In genomic region chr11:64220888-64221287, GRCm38 (mm10) we compare ENCODE assay signal across 18 mouse cellular contexts.
A peak's percentile ranks its signal among the peaks of the same experiment; 100 is the strongest.
DNase-seq lines count a peak whose midpoint lies in the region; ATAC-seq and TF ChIP-seq lines count a peak whose summit lies in the region.
"Had no signal": no experiment of that assay in that cellular context is flagged by ENCODE, and none has a peak within 500 bp of the region (broad histone marks: within the 10 kb centered on the region; RNA-seq: fewer than 3 reads in every experiment).

No protein-coding gene starts in this region.

- no peaks in the 10 kb centered on the region for H3K36me3 ChIP-seq in intestine, postnatal 0 days (ENCODE audit: control insufficient read depth, insufficient read depth)
- H3K36me3 ChIP-seq in intestine, embryonic 16.5 days (ENCODE audit: control insufficient read depth, insufficient read depth, low read length), result no peaks in the 10 kb centered on the region
- H3K36me3 ChIP-seq in midbrain, postnatal 0 days (ENCODE audit: insufficient read depth, low read length), result no peaks in the 10 kb centered on the region
- no peaks in the 10 kb centered on the region for H3K36me3 ChIP-seq in midbrain, embryonic 11.5 days (ENCODE audit: control insufficient read depth, insufficient read depth, low read length)
- H3K36me3 ChIP-seq: G1E; heart, embryonic 10.5 days; limb, embryonic 15.5 days; midbrain, embryonic 13.5 days; neural tube, embryonic 12.5 days; stomach, embryonic 15.5 days had no signal

- WGBS in intestine, postnatal 0 days, result 92% methylated on average over 4 of the region's 4 CpGs
- WGBS in intestine, embryonic 16.5 days, result 94% methylated on average over 4 of the region's 4 CpGs
- 95% methylated on average over 4 of the region's 4 CpGs for WGBS in midbrain, postnatal 0 days
- WGBS in midbrain, embryonic 11.5 days, result 89% methylated on average over 4 of the region's 4 CpGs

- no peaks in the 10 kb centered on the region for H3K9me3 ChIP-seq in intestine, postnatal 0 days (ENCODE audit: control insufficient read depth)
- H3K9me3 ChIP-seq in intestine, embryonic 16.5 days (ENCODE audit: control insufficient read depth, low read length), result no peaks in the 10 kb centered on the region
- no peaks in the 10 kb centered on the region for H3K9me3 ChIP-seq in midbrain, postnatal 0 days (ENCODE audit: low read length)
- no peaks in the 10 kb centered on the region; the same call in 1 of the 2 replicates for H3K9me3 ChIP-seq in midbrain, embryonic 11.5 days (ENCODE audit: control insufficient read depth, low read length)
- H3K9me3 ChIP-seq: forebrain, embryonic 13.5 days; G1E; heart, embryonic 10.5 days; limb, embryonic 15.5 days; midbrain, embryonic 13.5 days; neural tube, embryonic 12.5 days; stomach, embryonic 15.5 days had no signal

- H3K4me2 ChIP-seq in intestine, postnatal 0 days (replicated peaks; ENCODE audit: low read depth), result no peak overlapping the region
- H3K4me2 ChIP-seq in intestine, embryonic 16.5 days (ENCODE audit: low read depth, low read length), result no peak overlapping the region
- H3K4me2 ChIP-seq in midbrain, postnatal 0 days (ENCODE audit: low read depth, low read length, poor library complexity, severe bottlenecking), result no peak overlapping the region
- no peak overlapping the region for H3K4me2 ChIP-seq in midbrain, embryonic 11.5 days
- H3K4me2 ChIP-seq: forebrain, embryonic 13.5 days; limb, embryonic 15.5 days; midbrain, embryonic 13.5 days; neural tube, embryonic 12.5 days; stomach, embryonic 15.5 days had no signal

- POLR2A ChIA-PET in Patski (lab: Charles Lee), result no interaction called here

- CTCF ChIA-PET in Patski (lab: Charles Lee), result interaction anchor here (0.7 to 1.2 kb wide), 3 partner anchors 10 to 59 kb away, joined by 3 read pairs; no protein-coding TSS in a partner anchor

- H3K9ac ChIP-seq in intestine, postnatal 0 days (ENCODE audit: low read depth, low read length), result no peak overlapping the region
- no peak overlapping the region for H3K9ac ChIP-seq in intestine, embryonic 16.5 days (ENCODE audit: low read depth, low read length)
- H3K9ac ChIP-seq in midbrain, postnatal 0 days (replicated peaks; ENCODE audit: low read length, poor library complexity, severe bottlenecking), result no peak overlapping the region
- no peak overlapping the region for H3K9ac ChIP-seq in midbrain, embryonic 11.5 days (ENCODE audit: low read length)
- H3K9ac ChIP-seq: forebrain, embryonic 13.5 days; limb, embryonic 15.5 days; midbrain, embryonic 13.5 days; neural tube, embryonic 12.5 days; stomach, embryonic 15.5 days had no signal

- no peaks in the 10 kb centered on the region for H3K27me3 ChIP-seq in intestine, postnatal 0 days (replicated peaks; ENCODE audit: control insufficient read depth, insufficient read depth, low read length)
- H3K27me3 ChIP-seq in intestine, embryonic 16.5 days (replicated peaks; ENCODE audit: control insufficient read depth, insufficient read depth, low read length), result no peaks in the 10 kb centered on the region
- H3K27me3 ChIP-seq in midbrain, postnatal 0 days (ENCODE audit: insufficient read depth, low read length), result no peaks in the 10 kb centered on the region
- no peaks in the 10 kb centered on the region for H3K27me3 ChIP-seq in midbrain, embryonic 11.5 days (ENCODE audit: control insufficient read depth, insufficient read depth, low read length)
- H3K27me3 ChIP-seq in Patski, result no peaks in the 10 kb centered on the region
- H3K27me3 ChIP-seq: forebrain, embryonic 13.5 days; limb, embryonic 15.5 days; midbrain, embryonic 13.5 days; neural tube, embryonic 12.5 days; stomach, embryonic 15.5 days had no signal

- TF ChIP-seq CTCF in intestine, postnatal 0 days (IDR thresholded peaks at IDR 0.05; ENCODE audit: low read depth), result peak; percentile 38; the same call in 1 of the 2 replicates
- TF ChIP-seq CTCF in midbrain, postnatal 0 days (IDR thresholded peaks at IDR 0.05), result peak; percentile 27; the same call in 1 of the 2 replicates
- TF ChIP-seq CTCF in Patski (IDR thresholded peaks at IDR 0.05), result peak; percentile 39

- no peak overlapping the region for H3K4me3 ChIP-seq in intestine, postnatal 0 days (ENCODE audit: low read depth, low read length)
- H3K4me3 ChIP-seq in intestine, embryonic 16.5 days (ENCODE audit: low read length), result no peak overlapping the region
- H3K4me3 ChIP-seq in midbrain, postnatal 0 days (ENCODE audit: low read depth, low read length), result no peak overlapping the region
- H3K4me3 ChIP-seq in midbrain, embryonic 11.5 days (ENCODE audit: low read depth, low read length), result no peak overlapping the region
- H3K4me3 ChIP-seq: forebrain, embryonic 13.5 days; heart, embryonic 10.5 days; limb, embryonic 15.5 days; midbrain, embryonic 13.5 days; neural tube, embryonic 12.5 days; stomach, embryonic 15.5 days had no signal

- H3K27ac ChIP-seq in intestine, postnatal 0 days (ENCODE audit: low read depth, low read length), result no peak overlapping the region
- H3K27ac ChIP-seq in intestine, embryonic 16.5 days (ENCODE audit: low read length), result no peak overlapping the region
- no peak overlapping the region for H3K27ac ChIP-seq in midbrain, postnatal 0 days (ENCODE audit: low read depth, low read length)
- H3K27ac ChIP-seq in midbrain, embryonic 11.5 days (ENCODE audit: low read depth, low read length), result no peak overlapping the region
- H3K27ac ChIP-seq: forebrain, embryonic 13.5 days; heart, embryonic 10.5 days; limb, embryonic 15.5 days; midbrain, embryonic 13.5 days; neural tube, embryonic 12.5 days; stomach, embryonic 15.5 days had no signal

- no peak for DNase-seq in midbrain, postnatal 0 days (ENCODE audit: low spot score)
- no peak for DNase-seq in midbrain, embryonic 11.5 days (ENCODE audit: low spot score, missing footprints)
- DNase-seq in Patski (ENCODE audit: low read depth, low spot score), result no peak
- no peak for DNase-seq in right cerebral cortex, postnatal 4 days
- DNase-seq: cerebellum, adult 18-20 months; heart, postnatal 4 days; lung, postnatal 4 days; thymus, postnatal 4 days had no signal

- ATAC-seq in intestine, postnatal 0 days, result no peak
- ATAC-seq in intestine, embryonic 16.5 days, result no peak
- ATAC-seq in midbrain, postnatal 0 days (ENCODE audit: low FRiP score), result no peak
- no peak for ATAC-seq in midbrain, embryonic 11.5 days (ENCODE audit: low FRiP score)
- no peak for ATAC-seq in Patski
- no peak for ATAC-seq in frontal cortex, adult (ENCODE audit: low TSS enrichment)
- ATAC-seq: forebrain, embryonic 13.5 days; midbrain, embryonic 13.5 days had no signal

- in situ Hi-C loops in Patski (cut with MboI; ENCODE audit: low pct_unique_long_range_greater_than_20kb), result no loop called here

- H3K4me1 ChIP-seq in intestine, postnatal 0 days (replicated peaks; ENCODE audit: control insufficient read depth, insufficient read depth, low read length), result no peaks in the 10 kb centered on the region
- H3K4me1 ChIP-seq in intestine, embryonic 16.5 days (ENCODE audit: control insufficient read depth, insufficient read depth, low read length), result no peaks in the 10 kb centered on the region
- no peaks in the 10 kb centered on the region for H3K4me1 ChIP-seq in midbrain, postnatal 0 days (ENCODE audit: insufficient read depth, low read length)
- H3K4me1 ChIP-seq in midbrain, embryonic 11.5 days (ENCODE audit: control insufficient read depth, insufficient read depth, low read length), result no peaks in the 10 kb centered on the region
- H3K4me1 ChIP-seq: heart, embryonic 10.5 days; midbrain, embryonic 13.5 days; neural tube, embryonic 12.5 days; stomach, embryonic 15.5 days had no signal
